Mouse (Mus musculus) gastrocnemius, postnatal 14 days (tissue): ENCODE results near the gene Gm12355. TPM values are rescaled to one million over a fixed set of nuclear protein-coding genes. Genes with fewer than 3 reads are reported as not detected.
"Not testable (repeated sequence)": the region's sequence is repeated elsewhere in the genome, so short reads cannot be mapped to it uniquely, and the experiment has no call there.

Source experiments
- DNase-seq: peaks from one replicate; pipeline ENCODE4 v3.0.0; 2021; ENCODE audit warnings: mixed read lengths
- intact Hi-C: fragments of 180-260 bp; cut with DNase I; formaldehyde crosslinking; loops from one replicate; pipeline ENCODE4 v1.15.1; 2025; ENCODE audit warnings: low total_unique reads
- long read RNA-seq, 2 experiments: library from polyadenylated mRNA; stranded (forward); transcript quantifications; one replicate each; pipeline ENCODE4 v2.0.0; 2021
- total RNA-seq, 2 experiments: library from RNA; stranded (reverse); gene quantifications; 2 replicates each; pipeline ENCODE4 v1.2.3; 2021

The Gm12355 gene
- total RNA-seq, result 1 to 10 TPM; 5.0 to 6.6 TPM
- long read RNA-seq, experiment 1, result 0 reads
- long read RNA-seq, experiment 2, result 0 reads

- intact Hi-C loops, result no loop called here
- no peak for DNase-seq
These were observed at the start of gene Gm12355, which contains the start of gene Gsdma3 for GRCm38 (mm10) chr11:98625611-98626410. Gene Gm12355, minus strand, starts transcription at chr11:98625661. Gene Gsdma3, plus strand, starts transcription at chr11:98626360.

DNA sequence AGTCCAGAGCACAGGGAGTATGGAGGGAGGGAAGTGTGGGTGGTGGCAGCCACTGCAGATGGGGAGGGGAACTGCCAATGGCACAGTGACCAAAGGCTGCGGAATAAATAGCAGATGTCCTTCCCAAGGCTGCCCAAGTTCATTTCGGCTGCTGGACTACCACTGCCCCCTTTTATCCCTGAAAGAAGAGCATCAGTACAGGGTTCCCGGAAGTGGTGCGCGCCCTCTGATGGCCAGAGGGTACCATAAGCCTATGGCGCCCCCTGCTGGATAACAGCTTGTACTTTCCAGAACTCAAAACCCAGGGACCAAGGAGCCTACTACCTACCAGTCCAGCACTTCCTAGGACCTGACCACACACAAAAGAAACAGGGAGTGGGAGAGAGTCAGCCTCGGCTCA, 47.7 kb upstream of the Gm12355 start:
- DNase-seq, result peak; percentile 46

DNA sequence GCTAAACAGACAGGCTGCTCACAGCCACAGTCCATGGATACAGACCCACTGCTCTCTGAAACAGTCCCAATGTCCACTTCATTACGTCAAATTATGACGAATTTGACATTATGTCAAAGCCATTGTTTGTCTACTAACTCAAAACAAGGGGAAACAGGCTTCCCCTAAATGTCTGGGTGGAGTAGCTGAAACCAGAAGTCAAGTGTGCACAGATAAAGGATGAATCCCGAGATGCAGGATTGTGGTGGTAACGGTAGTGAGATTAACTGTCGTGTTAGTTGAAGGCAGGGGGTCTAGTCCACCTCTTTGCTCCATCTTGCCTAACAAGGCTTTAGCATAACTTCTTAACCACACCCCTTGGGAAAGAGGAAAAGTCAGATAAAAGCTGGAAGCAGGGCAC, 47.0 kb upstream of the Gm12355 start:
- intact Hi-C loops, result no loop called here
- DNase-seq, result no peak

More for the DNA sequence above, 47.7 kb upstream of the Gm12355 start:
- intact Hi-C loops, result not testable (repeated sequence)

- intact Hi-C loops, result no loop called here
- no peak for DNase-seq
These were observed 46.4 kb upstream of the Gm12355 start for GRCm38 (mm10) chr11:98671857-98672256.

DNA sequence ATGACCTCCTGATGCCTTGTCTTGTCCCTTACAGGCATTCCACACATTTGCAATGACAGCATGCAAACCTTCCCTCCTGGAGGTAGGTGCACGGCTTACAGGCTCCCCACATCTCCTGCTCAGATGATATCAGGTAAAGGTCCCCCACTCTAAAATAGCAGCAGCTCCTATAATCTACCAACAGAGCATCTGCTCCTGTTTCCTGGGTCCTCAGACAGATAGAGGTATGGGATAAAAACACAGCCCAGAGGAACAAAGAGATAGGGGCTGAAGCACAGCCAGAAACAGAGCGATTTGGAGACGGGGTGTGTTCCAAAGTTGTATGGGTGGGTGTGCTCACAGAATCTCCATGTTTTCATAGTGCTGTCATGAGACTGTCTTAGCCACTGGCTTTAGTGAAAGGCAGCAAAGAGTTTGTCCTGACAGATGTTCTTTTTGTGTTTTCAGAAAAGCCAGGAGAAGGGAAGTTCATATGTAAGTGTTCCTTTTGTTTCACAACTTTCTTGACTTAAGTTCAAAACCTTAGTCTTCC, 45.9 kb upstream of the Gm12355 start:
- intact Hi-C loops, result no loop called here
- DNase-seq, result no peak

- DNase-seq, result no peak
- intact Hi-C loops, result no loop called here
These were observed 43.5 kb upstream of the Gm12355 start for GRCm38 (mm10) chr11:98668984-98669383.

- intact Hi-C loops, result no loop called here
- DNase-seq, result no peak
These were observed 38.6 kb upstream of the Gm12355 start, which contains the start of gene Gsdma for GRCm38 (mm10) chr11:98664091-98664490. Gene Gsdma, plus strand, starts transcription at chr11:98664351.

GRCm38 (mm10) chr11:98660517-98660916, 35.1 kb upstream of the Gm12355 start:
- intact Hi-C loops, result no loop called here
- DNase-seq, result no peak

- DNase-seq, result peak; percentile 25
- intact Hi-C loops, result loop anchor here (10.0 kb wide), 1 partner anchor 50 kb away; no protein-coding TSS in a partner anchor
These were observed 29.6 kb upstream of the Gm12355 start for GRCm38 (mm10) chr11:98655076-98655475.

DNA sequence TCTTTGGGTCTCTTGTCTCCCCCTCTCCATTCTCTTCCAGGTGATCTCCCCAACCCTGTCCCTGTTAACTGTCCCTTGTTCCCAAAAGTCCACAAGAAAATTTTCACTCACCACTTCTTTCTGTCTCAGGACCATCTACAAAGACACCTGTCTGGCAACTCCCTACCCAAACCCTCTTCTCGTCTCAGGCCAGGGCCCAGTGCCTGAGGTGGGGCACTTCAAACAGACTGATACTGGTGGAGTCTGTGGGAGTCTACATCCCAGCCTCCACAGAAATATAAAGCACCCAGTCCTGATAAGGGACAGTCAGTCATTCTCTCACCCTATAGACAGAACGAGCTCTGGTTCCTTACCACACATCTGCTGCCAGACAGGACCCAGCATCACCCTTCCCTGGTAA, 21.0 kb upstream of the Gm12355 start, which contains the start of gene Gsdma2:
TSS of gene Gsdma2 (plus strand) at position 301 of the 400 bp plus-strand sequence.
- intact Hi-C loops, result no loop called here
- DNase-seq, result no peak

GRCm38 (mm10) chr11:98645946-98646345, 20.5 kb upstream of the Gm12355 start:
- DNase-seq, result no peak
- intact Hi-C loops, result no loop called here

- intact Hi-C loops, result no loop called here
These were observed 19.3 kb upstream of the Gm12355 start for GRCm38 (mm10) chr11:98644757-98645156.

GRCm38 (mm10) chr11:98640091-98640490, 14.6 kb upstream of the Gm12355 start:
- DNase-seq, result no peak
- intact Hi-C loops, result no loop called here

More at GRCm38 (mm10) chr11:98644757-98645156, 19.3 kb upstream of the Gm12355 start:
- DNase-seq, result no peak

DNA sequence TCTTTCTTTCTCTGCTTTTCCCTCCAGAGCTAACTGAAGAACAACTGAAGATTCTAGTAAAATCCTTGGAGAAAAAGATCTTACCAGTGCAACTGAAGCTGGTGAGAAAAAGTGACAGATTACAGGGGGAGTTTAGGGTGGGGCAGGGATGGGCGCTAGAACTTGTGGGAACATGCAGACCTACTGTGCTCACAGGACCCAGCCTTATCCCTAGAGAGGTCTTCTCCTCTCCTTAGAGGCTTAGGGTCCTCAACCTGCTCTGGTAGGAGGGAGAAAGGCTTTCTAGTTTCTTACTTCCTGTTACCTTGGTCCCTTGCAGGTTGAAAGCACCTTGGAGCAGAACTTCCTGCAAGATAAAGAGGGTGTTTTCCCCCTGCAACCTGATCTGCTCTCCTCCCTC, 12.0 kb upstream of the Gm12355 start:
- DNase-seq, result no peak

GRCm38 (mm10) chr11:98635312-98635970, 10.0 kb upstream of the Gm12355 start:
- DNase-seq, intact Hi-C loops: not testable (repeated sequence)

More for the DNA sequence above, 12.0 kb upstream of the Gm12355 start:
- intact Hi-C loops, result no loop called here

- intact Hi-C loops, result no loop called here
- DNase-seq, result no peak
These were observed 5.2 kb upstream of the Gm12355 start for GRCm38 (mm10) chr11:98630646-98631045.

DNA sequence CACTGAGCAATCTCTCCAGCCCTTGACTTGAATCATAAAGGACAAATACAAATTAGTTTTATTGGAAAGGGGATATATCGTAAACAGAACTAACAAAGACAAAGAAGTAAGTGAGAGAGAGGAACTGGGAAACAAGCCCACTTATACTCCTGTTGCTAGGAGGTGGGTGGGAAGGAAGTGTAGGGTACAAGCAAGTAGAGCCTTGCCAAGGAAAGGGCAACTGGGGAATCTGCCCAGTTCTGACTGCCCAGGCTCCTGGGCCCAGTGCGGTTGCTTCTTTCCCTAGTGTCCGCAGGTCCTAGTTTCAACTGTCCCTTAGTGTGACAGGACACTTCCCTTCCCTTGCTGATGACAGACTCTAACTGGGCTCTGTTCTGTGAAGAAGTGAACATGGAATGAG, 3.2 kb upstream of the Gm12355 start:
- DNase-seq, result no peak
- intact Hi-C loops, result no loop called here

GRCm38 (mm10) chr11:98624381-98624780, 1.1 kb downstream of the Gm12355 start:
- DNase-seq, intact Hi-C loops: not testable (repeated sequence)

- intact Hi-C loops, DNase-seq: not testable (repeated sequence)
These were observed 1.5 kb downstream of the Gm12355 start for GRCm38 (mm10) chr11:98623981-98624380.

- intact Hi-C loops, result no loop called here
- DNase-seq, result no peak
These were observed 4.7 kb downstream of the Gm12355 start for GRCm38 (mm10) chr11:98620791-98621190.
